Mouse (Mus musculus) neural tube, embryonic 14.5 days (tissue): ENCODE results near the gene Tmco1. TPM values are rescaled to one million over a fixed set of nuclear protein-coding genes. Genes with fewer than 3 reads are reported as not detected.

Experiments
- ATAC-seq: fragments of 200-750 bp; cut with Nextera tagmentation; 2 replicates; pipeline ENCODE4 v1.8.0; 2017; ENCODE audit warnings: low read depth, mild to moderate bottlenecking, moderate TSS enrichment, moderate library complexity
- H3K27ac ChIP-seq: fragments of 300-500 bp; sonication (generic); 2 replicates; pipeline ENCODE4 v1.5.1; 2014; ENCODE audit warnings: low read depth, mild to moderate bottlenecking, control low read depth, low read length, moderate library complexity, mixed read lengths
- H3K27me3 ChIP-seq: fragments of 300-500 bp; sonication (generic); 2 replicates; pipeline ENCODE4 v1.6.1; 2014; ENCODE audit warnings: low read length; ENCODE audit not compliant: control insufficient read depth, insufficient read depth
- H3K36me3 ChIP-seq: fragments of 300-500 bp; sonication (generic); 2 replicates; pipeline ENCODE4 v1.6.1; 2014; ENCODE audit warnings: low read length, mixed read lengths; ENCODE audit not compliant: control insufficient read depth, insufficient read depth
- H3K4me1 ChIP-seq: fragments of 300-500 bp; sonication (generic); 2 replicates; pipeline ENCODE4 v1.6.1; 2014; ENCODE audit warnings: low read length; ENCODE audit not compliant: control insufficient read depth, insufficient read depth
- H3K4me2 ChIP-seq: fragments of 300-500 bp; sonication (generic); 2 replicates; pipeline ENCODE4 v1.6.1; 2014; ENCODE audit warnings: mild to moderate bottlenecking, low read depth, low read length, control low read depth
- H3K4me3 ChIP-seq: fragments of 300-500 bp; sonication (generic); 2 replicates; pipeline ENCODE4 v1.5.1; 2014; ENCODE audit warnings: low read depth, low read length, control low read depth, mixed read lengths
- H3K9ac ChIP-seq: fragments of 300-500 bp; sonication (generic); replicated peaks from 2 replicates; pipeline ENCODE4 v1.6.1; 2014; ENCODE audit warnings: low read depth, mild to moderate bottlenecking, control low read depth, low read length, mixed read lengths
- H3K9me3 ChIP-seq: fragments of 300-500 bp; sonication (generic); 2 replicates; pipeline ENCODE4 v1.6.1; 2016; ENCODE audit warnings: low read length; ENCODE audit not compliant: control insufficient read depth
- WGBS: fragments of 180-500 bp; shearing (Covaris S2); extraction: QIAGEN DNeasy Blood & Tissue Kit; methylation state at CpG from one replicate; pipeline ENCODE4 v1.1.7; 2014; 5-methylcytosine and 5-hydroxymethylcytosine counted together
- polyA plus RNA-seq: library from polyadenylated mRNA; unstranded; fragments of >200 nt; fragmentation: Nextera tagmentation; extraction: Ambion mirVana; gene quantifications from 2 replicates; pipeline ENCODE4 v1.2.1, GENCODE M21; 2014

Gene Tmco1
- polyA plus RNA-seq, 1 experiment from 2014 or later, result 77.1 TPM

DNA sequence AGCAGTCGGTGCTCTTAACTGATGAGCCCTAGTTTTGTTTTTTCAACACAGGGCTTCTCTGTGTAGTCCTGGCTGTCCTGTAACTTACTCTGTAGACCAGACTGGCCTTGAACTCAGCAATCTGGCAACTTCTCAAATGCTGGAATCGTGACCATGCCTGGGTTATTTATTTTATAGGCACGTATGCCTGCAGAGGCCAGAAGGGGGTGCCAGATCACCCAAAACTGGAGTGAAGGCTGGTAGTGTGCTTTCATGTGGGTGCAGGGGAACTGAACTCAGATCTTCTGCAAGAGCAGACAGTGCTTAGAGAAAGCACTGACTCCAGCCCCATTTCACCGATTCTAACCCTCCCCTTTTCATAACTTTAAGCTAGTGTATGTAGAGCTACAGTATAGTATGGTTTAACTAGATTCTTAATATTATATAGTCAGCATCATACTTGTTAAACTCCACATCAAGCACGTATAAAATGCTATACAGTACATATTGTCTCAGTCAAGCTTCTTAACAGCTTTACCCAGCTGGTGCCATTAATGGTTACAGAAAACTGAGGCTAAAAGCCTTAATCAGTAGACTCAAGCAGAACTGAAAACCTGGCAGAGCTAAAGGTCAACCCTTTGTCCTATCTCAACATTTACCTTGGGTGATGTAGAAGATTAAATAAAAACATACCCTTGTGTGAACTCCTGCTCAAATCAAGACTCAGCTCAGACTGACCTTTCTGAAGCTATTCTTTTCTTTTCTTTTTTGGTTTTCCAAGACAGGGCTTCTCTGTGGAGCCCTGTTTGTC is 1.5 kb upstream of the Tmco1 start:
- H3K4me3 ChIP-seq, result no peak overlapping the region
- H3K4me1 ChIP-seq, result peaks cover 11% of the 10 kb centered on the region
- no peak overlapping the region for H3K27ac ChIP-seq
- H3K4me2 ChIP-seq, result no peak overlapping the region
- WGBS, result 69% methylated on average over 5 of the region's 5 CpGs
- H3K27me3 ChIP-seq, result no peaks in the 10 kb centered on the region
- no peaks in the 10 kb centered on the region for H3K36me3 ChIP-seq
- no peaks in the 10 kb centered on the region for H3K9me3 ChIP-seq
- no peak overlapping the region for H3K9ac ChIP-seq
- no peak for ATAC-seq

DNA sequence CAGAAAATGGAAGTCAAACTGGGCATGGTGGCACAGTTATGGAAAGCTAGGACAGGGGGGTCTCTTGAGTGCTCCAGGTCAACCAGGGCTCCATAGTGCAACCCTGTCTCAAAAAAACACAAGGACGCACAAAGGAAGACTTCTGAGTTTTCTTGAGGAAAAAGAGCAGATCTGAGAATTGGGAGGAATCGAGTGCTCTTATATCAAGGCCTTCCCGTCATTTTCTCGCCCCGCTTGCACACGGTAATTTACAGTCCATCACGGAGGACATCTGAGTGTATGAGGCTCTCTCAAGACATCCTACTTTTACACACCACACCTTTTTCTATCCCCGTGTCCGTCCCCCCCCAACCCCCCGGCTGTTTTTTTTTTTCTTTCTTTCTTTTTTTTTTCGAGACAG is 504 bp upstream of the Tmco1 start:
- H3K36me3 ChIP-seq, result no peaks in the 10 kb centered on the region
- WGBS, result 63% methylated on average over 11 of the region's 11 CpGs
- H3K4me2 ChIP-seq, result peak overlapping the region; percentile 84
- ATAC-seq, result no peak
- H3K9ac ChIP-seq, result no peak overlapping the region
- peak overlapping the region; percentile 80 for H3K4me3 ChIP-seq
- H3K27me3 ChIP-seq, result no peaks in the 10 kb centered on the region
- peaks cover 11% of the 10 kb centered on the region for H3K4me1 ChIP-seq
- H3K27ac ChIP-seq, result no peak overlapping the region; the same call in 1 of the 2 replicates
- H3K9me3 ChIP-seq, result no peaks in the 10 kb centered on the region

DNA sequence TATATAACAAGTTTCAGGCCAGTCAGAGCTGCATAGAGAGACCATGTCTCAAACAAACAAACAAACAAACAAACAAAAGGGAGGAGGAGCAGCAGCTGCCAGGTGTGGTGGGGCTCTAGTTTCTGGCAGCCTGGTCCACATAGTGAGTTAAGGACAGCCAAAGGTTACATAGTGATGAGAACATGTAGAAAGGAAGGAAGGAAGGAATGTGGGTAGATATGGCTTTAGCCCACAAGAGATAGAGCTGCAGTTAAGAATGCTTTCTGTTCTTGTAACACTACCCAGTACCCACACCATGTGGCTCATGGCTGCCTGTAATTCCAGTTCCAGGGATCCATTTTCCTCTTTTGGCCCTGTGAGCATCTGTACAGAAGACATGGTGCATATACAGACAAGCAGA is 4.2 kb downstream of the Tmco1 start:
- Histone ChIP-seq H3K4me2 (no peak overlapping the region), H3K27me3 (no peaks in the 10 kb centered on the region), H3K9me3 (no peaks in the 10 kb centered on the region), H3K36me3 (peaks cover 7% of the 10 kb centered on the region; the same call in 1 of the 2 replicates), H3K27ac (no peak overlapping the region), H3K4me1 (peaks cover 11% of the 10 kb centered on the region), H3K9ac (no peak overlapping the region), H3K4me3 (no peak overlapping the region)
- ATAC-seq, result no peak

DNA sequence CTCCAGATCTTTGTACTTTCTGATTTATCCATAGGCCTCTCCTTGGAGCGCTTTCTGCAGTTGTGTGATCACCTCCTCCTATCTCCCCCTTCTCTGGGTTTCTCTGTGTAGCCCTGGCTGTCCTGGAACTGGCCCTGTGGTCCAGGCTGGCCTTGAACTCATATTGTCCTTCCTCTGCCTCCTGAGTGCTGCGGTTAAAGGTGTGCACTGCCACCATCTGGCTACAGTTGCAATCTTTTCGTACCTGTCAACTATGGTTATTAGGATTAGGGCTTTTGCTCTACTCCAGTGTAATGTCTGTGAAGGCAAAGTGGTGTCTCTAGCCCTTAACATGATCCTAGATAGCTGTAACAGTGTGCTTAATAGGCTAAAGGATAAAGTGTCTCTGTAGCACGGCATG is 5.0 kb downstream of the Tmco1 start:
- H3K36me3 ChIP-seq, result peaks cover 7% of the 10 kb centered on the region; the same call in 1 of the 2 replicates
- H3K27me3 ChIP-seq, result no peaks in the 10 kb centered on the region
- no peak overlapping the region for H3K4me2 ChIP-seq
- no peak overlapping the region for H3K27ac ChIP-seq
- peaks cover 8% of the 10 kb centered on the region for H3K4me1 ChIP-seq
- WGBS, result 90% methylated on average over 4 of the region's 4 CpGs
- no peaks in the 10 kb centered on the region for H3K9me3 ChIP-seq
- ATAC-seq, result no peak
- H3K9ac ChIP-seq, result no peak overlapping the region
- H3K4me3 ChIP-seq, result no peak overlapping the region

DNA sequence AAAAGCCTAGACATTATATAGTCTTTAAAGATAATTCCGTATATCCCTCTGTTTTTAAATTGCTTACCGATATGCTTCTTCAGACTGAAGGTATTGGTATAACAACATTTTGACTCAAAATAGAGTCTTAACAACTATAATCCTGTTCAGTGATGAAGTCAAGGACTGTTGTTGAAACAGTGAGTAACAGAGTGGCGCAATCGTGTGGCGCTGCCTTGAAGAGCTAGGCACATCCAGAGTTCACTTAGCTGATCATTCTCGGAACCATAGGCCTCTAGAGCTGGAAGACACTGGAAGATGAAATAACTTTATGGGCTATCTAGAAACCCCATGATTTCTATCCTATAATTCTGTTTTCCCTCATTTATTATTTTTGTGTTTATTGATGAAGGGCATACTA is 13.5 kb downstream of the Tmco1 start:
- no peak for ATAC-seq
- 96% methylated on average over 6 of the region's 6 CpGs for WGBS
- Histone ChIP-seq H3K4me2 (no peak overlapping the region), H3K9ac (no peak overlapping the region), H3K9me3 (no peaks in the 10 kb centered on the region), H3K4me3 (no peak overlapping the region), H3K4me1 (no peaks in the 10 kb centered on the region), H3K27me3 (no peaks in the 10 kb centered on the region), H3K36me3 (peaks cover 39% of the 10 kb centered on the region), H3K27ac (no peak overlapping the region)

DNA sequence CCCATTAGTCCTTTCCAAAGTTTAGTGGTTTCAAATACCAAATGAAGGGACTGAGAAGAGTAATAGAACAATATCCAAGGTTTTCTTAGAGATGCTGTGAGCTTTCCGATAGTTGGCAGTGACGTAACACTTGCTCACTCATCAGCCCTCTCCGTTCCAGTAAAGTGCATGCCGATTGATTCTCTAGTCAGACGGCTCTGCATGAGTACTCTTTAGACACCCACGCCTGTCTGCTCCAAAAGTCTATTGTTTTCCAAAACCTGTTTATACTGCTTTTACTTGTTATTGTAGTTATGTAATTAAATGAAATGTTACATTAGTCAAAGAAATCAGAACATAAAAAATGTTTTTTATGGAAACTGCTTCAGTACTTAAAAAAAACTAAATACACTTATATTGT is 20.6 kb downstream of the Tmco1 start:
- Histone ChIP-seq H3K4me1 (no peaks in the 10 kb centered on the region), H3K9me3 (no peaks in the 10 kb centered on the region), H3K4me2 (no peak overlapping the region), H3K9ac (no peak overlapping the region), H3K36me3 (peaks cover 37% of the 10 kb centered on the region), H3K27me3 (no peaks in the 10 kb centered on the region), H3K27ac (no peak overlapping the region), H3K4me3 (no peak overlapping the region)
- 91% methylated on average over 6 of the region's 6 CpGs for WGBS
- no peak for ATAC-seq

DNA sequence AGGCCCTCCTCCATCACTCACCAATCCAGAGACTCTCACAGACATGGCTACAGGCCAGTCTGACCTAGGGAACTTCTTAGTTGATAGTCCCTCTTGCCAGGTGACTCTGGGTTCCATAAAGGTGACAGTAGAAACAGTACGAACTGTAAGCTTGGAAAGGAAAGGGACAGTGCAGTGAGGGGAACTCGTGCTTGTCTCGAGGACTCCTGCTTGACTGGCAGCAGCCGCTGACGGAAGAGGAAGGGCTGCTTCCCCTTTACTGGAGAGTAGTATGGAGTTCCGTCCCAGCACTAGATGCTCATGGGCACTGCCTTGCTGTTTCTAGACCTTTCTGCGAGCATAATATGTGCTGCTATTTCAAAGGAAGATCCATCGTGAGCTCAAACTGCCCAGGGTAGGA is 22.9 kb downstream of the Tmco1 start:
- no peak overlapping the region for H3K9ac ChIP-seq
- H3K4me3 ChIP-seq, result no peak overlapping the region
- 95% methylated on average over 8 of the region's 8 CpGs for WGBS
- no peaks in the 10 kb centered on the region for H3K9me3 ChIP-seq
- H3K4me2 ChIP-seq, result no peak overlapping the region
- no peak for ATAC-seq
- no peaks in the 10 kb centered on the region for H3K4me1 ChIP-seq
- no peaks in the 10 kb centered on the region for H3K27me3 ChIP-seq
- H3K27ac ChIP-seq, result no peak overlapping the region
- peaks cover 29% of the 10 kb centered on the region for H3K36me3 ChIP-seq

DNA sequence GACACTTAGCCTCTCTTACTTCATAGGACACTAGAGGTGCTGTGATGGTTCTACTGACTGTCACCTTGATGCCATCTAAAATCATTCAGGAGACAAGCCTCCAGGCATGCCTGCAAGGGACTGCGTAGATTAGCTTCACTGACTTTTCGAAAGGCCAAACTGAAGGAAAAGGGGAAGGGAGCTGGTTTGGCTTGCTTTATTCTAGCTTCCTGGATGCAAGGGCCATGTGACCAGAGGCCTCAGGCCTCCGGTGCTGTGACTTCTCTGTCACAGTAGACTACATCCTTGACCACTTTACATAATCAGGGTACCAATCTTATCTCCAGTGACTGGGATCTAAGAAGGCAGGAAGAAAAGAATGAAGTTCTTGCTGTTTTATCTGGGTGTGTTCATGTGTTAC is 28.2 kb downstream of the Tmco1 start:
- no peak for ATAC-seq

DNA sequence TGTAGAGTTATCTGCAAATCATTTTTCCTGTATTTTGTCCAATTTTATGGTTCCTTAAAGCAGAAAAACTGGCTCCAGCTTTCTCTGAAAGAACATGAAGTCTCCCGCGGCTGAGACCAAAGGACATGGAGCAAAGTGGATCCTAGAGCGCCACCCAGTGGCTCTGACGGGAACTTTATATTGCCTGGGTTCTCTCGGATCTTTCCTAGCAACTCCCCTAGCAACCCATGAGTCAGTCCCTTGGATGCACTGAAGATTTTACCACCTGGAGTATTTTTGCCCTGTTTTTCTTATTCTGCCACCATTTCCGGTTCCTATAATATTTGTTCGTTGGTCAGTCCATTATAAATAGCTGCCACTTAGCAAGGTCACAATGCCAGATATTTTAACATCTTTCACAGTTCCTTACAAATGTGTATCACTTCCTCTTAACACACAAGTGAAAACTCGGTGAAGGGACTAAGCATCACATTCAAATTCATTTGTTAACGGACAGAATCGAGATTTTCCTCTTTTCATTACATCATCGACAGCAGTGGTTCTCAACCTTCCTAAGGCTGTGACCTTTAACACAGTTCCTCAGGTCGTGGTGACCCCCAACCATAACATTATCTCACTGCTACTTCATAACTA is 29.4 kb downstream of the Tmco1 start:
- ATAC-seq, result peak; percentile 47; the same call in 1 of the 2 replicates
- Histone ChIP-seq H3K27me3 (peaks cover 4% of the 10 kb centered on the region; the same call in 1 of the 2 replicates), H3K9ac (no peak overlapping the region), H3K4me2 (no peak overlapping the region), H3K4me1 (no peaks in the 10 kb centered on the region), H3K27ac (no peak overlapping the region), H3K36me3 (peaks cover 3% of the 10 kb centered on the region), H3K4me3 (no peak overlapping the region), H3K9me3 (no peaks in the 10 kb centered on the region)
- WGBS, result 22% methylated on average over 12 of the region's 12 CpGs

More for the DNA sequence above, 28.2 kb downstream of the Tmco1 start:
- Histone ChIP-seq H3K4me1 (no peaks in the 10 kb centered on the region), H3K27ac (no peak overlapping the region), H3K9me3 (no peaks in the 10 kb centered on the region), H3K36me3 (peaks cover 6% of the 10 kb centered on the region), H3K4me2 (no peak overlapping the region), H3K9ac (no peak overlapping the region), H3K27me3 (peaks cover 4% of the 10 kb centered on the region; the same call in 1 of the 2 replicates), H3K4me3 (no peak overlapping the region)
- 89% methylated on average over 3 of the region's 3 CpGs for WGBS
